Mouse (Mus musculus) CH12.LX (cell line): Measurements from ENCODE around the gene Ackr2.

Experiments
- CTCF ChIP-seq, 2 experiments: IDR thresholded peaks in 1 of 2; conservative IDR thresholded peaks in 1 of 2; 2 replicates each; pipeline ENCODE4 v1.5.1; 2011 to 2012; ENCODE audit warnings: low read depth in 2 of 2, low read length in 2 of 2, improper control_type of control experiment in 1 of 2, inconsistent platforms in 1 of 2, mild to moderate bottlenecking in 1 of 2, moderate library complexity in 1 of 2
- EP300 ChIP-seq: IDR thresholded peaks from 2 replicates; pipeline ENCODE4 v1.6.1; 2011; ENCODE audit warnings: low read length, improper control_type of control experiment
- GABPA ChIP-seq: IDR thresholded peaks from 2 replicates; pipeline ENCODE4 v1.6.1; 2012; ENCODE audit warnings: low read depth, low read length, improper control_type of control experiment, inconsistent platforms; ENCODE audit not compliant: insufficient replicate concordance
- JUND ChIP-seq: conservative IDR thresholded peaks from 2 replicates; pipeline ENCODE4 v1.6.1; 2011; ENCODE audit warnings: low read depth, low read length, improper control_type of control experiment
- MAX ChIP-seq: IDR thresholded peaks from 2 replicates; pipeline ENCODE4 v1.6.1; 2011; ENCODE audit warnings: low read length, improper control_type of control experiment
- MXI1 ChIP-seq: IDR thresholded peaks from 2 replicates; pipeline ENCODE4 v1.6.1; 2011; ENCODE audit warnings: mild to moderate bottlenecking, low read depth, low read length, improper control_type of control experiment
- NELFE ChIP-seq: IDR thresholded peaks from 2 replicates; pipeline ENCODE4 v1.6.1; 2011; ENCODE audit warnings: low read depth, low read length, improper control_type of control experiment
- POLR2A ChIP-seq: IDR thresholded peaks from 2 replicates; pipeline ENCODE4 v1.6.1; 2011; ENCODE audit warnings: low read depth, mild to moderate bottlenecking, improper control_type of control experiment, low read length
- TBP ChIP-seq: conservative IDR thresholded peaks from 2 replicates; pipeline ENCODE4 v1.6.1; 2011; ENCODE audit warnings: low read depth, low read length, improper control_type of control experiment
- ZKSCAN1 ChIP-seq: IDR thresholded peaks from 2 replicates; pipeline ENCODE4 v1.6.1; 2012; ENCODE audit warnings: low read depth, inconsistent platforms, low read length, improper control_type of control experiment, borderline replicate concordance

DNA sequence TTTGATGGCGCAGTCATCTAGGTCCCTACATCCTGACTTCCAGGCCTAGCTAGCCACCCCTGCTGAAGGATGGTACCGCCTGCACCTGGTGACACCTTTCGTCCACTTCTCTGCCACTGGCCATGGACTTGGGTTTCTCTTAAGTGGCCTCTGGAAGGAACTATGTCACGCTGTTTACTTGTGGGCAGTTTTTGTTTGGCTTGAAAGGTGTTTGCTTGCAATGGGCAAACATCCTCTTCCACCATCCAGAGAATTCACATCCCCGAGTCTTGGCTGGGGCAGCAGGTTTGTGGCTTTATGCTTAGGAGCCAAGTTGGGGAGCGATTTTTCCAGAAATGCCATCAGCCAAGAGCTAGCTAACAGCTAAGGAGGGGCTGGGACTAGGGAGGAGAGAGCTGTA lies 54.4 kb downstream of the Ackr2 start:
- TF ChIP-seq GABPA (no peak), POLR2A (no peak), TBP (no peak), CTCF (conservative IDR thresholded peaks at IDR 0.05 in 1 of 2, IDR thresholded peaks at IDR 0.05 in 1 of 2; ENCODE audit: low read depth in 2 of 2, low read length in 2 of 2) (no peak), EP300 (no peak), MAX (no peak), NELFE (no peak), MXI1 (no peak), JUND (no peak), ZKSCAN1 (no peak)
